Mouse (Mus musculus) kidney, embryonic 14.5 days (tissue): ENCODE measurements around the gene Plac9b. TPM values are rescaled to one million over a fixed set of nuclear protein-coding genes. Genes with fewer than 3 reads are reported as not detected.
A peak's percentile ranks its signal among the peaks of the same experiment; 100 is the strongest.
"Not testable (repeated sequence)": the region's sequence is repeated elsewhere in the genome, so short reads cannot be mapped to it uniquely, and the experiment has no call there.

ENCODE experiments used
- ATAC-seq: fragments of 200-750 bp; cut with Nextera tagmentation; 2 replicates; pipeline ENCODE4 v1.8.0; 2017; ENCODE audit warnings: moderate number of reproducible peaks, mild to moderate bottlenecking, moderate TSS enrichment, moderate library complexity; ENCODE audit not compliant: low FRiP score, low TSS enrichment
- H3K27ac ChIP-seq: fragments of 300-500 bp; sonication (generic); 2 replicates; pipeline ENCODE4 v1.5.1; 2014; ENCODE audit warnings: low read depth, mild to moderate bottlenecking, low read length, moderate library complexity, mixed read lengths
- H3K27me3 ChIP-seq: fragments of 300-500 bp; sonication (generic); 2 replicates; pipeline ENCODE4 v1.6.1; 2014; ENCODE audit warnings: mild to moderate bottlenecking, low read length; ENCODE audit not compliant: control insufficient read depth, insufficient read depth
- H3K36me3 ChIP-seq: fragments of 300-500 bp; sonication (generic); 2 replicates; pipeline ENCODE4 v1.6.1; 2014; ENCODE audit warnings: low read length, mixed read lengths; ENCODE audit not compliant: control insufficient read depth, insufficient read depth
- H3K4me1 ChIP-seq: fragments of 300-500 bp; sonication (generic); 2 replicates; pipeline ENCODE4 v1.6.1; 2014; ENCODE audit warnings: low read length, mixed read lengths; ENCODE audit not compliant: control insufficient read depth, insufficient read depth
- H3K4me2 ChIP-seq: fragments of 300-500 bp; sonication (generic); replicated peaks from 2 replicates; pipeline ENCODE4 v1.6.1; 2014; ENCODE audit warnings: low read depth, mild to moderate bottlenecking, low read length
- H3K4me3 ChIP-seq: fragments of 300-500 bp; sonication (generic); 2 replicates; pipeline ENCODE4 v1.5.1; 2014; ENCODE audit warnings: mild to moderate bottlenecking, low read length
- H3K9ac ChIP-seq: fragments of 300-500 bp; sonication (generic); 2 replicates; pipeline ENCODE4 v1.6.1; 2014; ENCODE audit warnings: low read depth, mild to moderate bottlenecking, low read length, moderate library complexity
- H3K9me3 ChIP-seq: fragments of 300-500 bp; sonication (generic); 2 replicates; pipeline ENCODE4 v1.6.1; 2016; ENCODE audit warnings: low read length; ENCODE audit not compliant: control insufficient read depth
- WGBS: fragments of 180-500 bp; shearing (Covaris S2); extraction: QIAGEN DNeasy Blood & Tissue Kit; methylation state at CpG from one replicate; pipeline ENCODE4 v1.1.7; 2014; 5-methylcytosine and 5-hydroxymethylcytosine counted together
- polyA plus RNA-seq: library from polyadenylated mRNA; unstranded; fragments of >200 nt; fragmentation: Nextera tagmentation; extraction: Ambion mirVana; gene quantifications from 2 replicates; pipeline ENCODE4 v1.2.1, GENCODE M21; 2014

Plac9b gene
- polyA plus RNA-seq: 19.9 and 21.2 TPM in 2 replicates

DNA sequence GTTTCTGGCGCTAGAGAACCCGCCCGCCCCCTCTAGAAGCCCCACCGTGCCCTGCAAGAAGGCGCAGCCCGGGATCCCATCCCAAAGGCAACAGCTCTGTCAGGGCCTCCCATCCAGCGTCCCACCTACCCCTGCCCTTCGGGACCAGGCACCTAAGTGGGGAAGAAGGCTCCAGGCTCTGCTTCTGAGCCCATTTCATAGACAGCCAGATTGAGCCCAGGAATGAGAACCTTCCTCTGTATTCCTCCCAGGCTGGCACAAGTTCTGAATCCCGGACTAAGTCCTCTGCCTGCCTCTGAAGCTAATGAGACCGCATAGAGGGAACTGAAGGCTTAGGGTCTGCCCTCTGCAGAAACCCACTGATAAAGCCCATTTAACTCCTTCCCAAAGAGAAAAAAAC lies at the start of gene Plac9b:
Gene Plac9b (minus strand): TSS at position 101 of the 400 bp plus-strand sequence.
- ATAC-seq, H3K4me1 ChIP-seq, H3K27ac ChIP-seq, H3K4me2 ChIP-seq, H3K9ac ChIP-seq, H3K36me3 ChIP-seq, H3K4me3 ChIP-seq, H3K27me3 ChIP-seq, H3K9me3 ChIP-seq: not testable (repeated sequence)
- WGBS: no CpG with 5 or more reads among the region's 10 CpGs

DNA sequence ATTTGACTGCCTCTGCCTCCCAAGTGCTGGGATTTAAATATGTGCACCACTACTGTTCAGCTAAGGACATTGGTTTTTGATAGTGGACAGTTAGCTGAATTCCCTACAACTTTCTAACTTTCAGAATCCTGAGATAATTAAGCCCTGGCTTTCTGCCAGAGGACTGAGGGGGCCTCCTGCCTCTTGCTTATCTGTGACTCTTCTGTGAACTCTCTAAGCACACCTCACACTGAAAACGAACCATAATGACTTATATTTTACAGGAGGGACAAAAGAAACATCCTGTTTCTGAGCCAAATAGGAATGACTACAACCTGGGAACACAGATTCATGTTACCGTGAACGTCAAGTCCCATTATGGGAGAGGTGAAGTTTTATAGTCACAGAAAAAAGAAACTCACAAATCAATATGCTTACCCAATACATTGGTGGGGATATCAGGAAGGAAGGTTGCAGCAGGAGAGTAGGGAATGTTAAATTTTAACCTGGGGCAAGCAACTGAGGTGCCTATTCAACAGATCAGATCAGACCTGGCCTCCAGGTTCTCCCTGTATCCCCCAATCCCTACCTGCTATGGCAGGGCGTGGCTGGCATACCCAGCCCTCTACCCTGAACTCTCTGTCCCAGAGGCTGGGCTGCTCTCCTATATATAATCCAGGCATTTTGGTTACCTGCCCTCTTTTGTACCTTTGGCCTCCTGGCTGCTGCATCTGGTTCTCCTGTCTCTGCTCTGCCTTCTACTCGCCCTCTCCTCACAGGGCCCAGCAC lies 34.1 kb upstream of the Plac9b start:
- not testable (repeated sequence) for H3K4me2 ChIP-seq, H3K4me1 ChIP-seq, H3K9ac ChIP-seq, H3K4me3 ChIP-seq, H3K36me3 ChIP-seq, H3K9me3 ChIP-seq, H3K27ac ChIP-seq, ATAC-seq, H3K27me3 ChIP-seq
- WGBS: no CpG with 5 or more reads among the region's 5 CpGs

DNA sequence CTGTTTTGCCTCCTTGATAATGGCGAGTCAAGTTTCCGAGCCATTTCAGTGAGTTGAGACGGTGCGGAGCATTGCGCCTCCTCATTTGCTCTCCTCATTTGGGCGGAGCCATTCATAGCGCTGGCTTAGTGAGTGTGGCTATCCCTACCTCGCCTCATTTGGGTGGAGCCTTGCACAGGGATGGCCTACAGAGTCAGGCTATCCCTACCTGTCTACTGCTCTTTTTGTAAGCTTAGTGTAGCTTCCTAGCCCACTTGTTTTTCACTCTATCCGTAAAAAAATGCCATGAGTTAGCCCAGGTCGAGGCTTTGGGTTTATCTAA lies 24.6 kb upstream of the Plac9b start, which contains the start of gene Tmem254b:
Gene Tmem254b (minus strand): TSS at position 116 of the 322 bp plus-strand sequence.
- not testable (repeated sequence) for H3K27me3 ChIP-seq, H3K4me2 ChIP-seq, H3K9ac ChIP-seq, H3K4me3 ChIP-seq, H3K27ac ChIP-seq, H3K9me3 ChIP-seq, H3K36me3 ChIP-seq, H3K4me1 ChIP-seq
- WGBS: no CpG with 5 or more reads among the region's 10 CpGs
- ATAC-seq: peak; percentile 92

DNA sequence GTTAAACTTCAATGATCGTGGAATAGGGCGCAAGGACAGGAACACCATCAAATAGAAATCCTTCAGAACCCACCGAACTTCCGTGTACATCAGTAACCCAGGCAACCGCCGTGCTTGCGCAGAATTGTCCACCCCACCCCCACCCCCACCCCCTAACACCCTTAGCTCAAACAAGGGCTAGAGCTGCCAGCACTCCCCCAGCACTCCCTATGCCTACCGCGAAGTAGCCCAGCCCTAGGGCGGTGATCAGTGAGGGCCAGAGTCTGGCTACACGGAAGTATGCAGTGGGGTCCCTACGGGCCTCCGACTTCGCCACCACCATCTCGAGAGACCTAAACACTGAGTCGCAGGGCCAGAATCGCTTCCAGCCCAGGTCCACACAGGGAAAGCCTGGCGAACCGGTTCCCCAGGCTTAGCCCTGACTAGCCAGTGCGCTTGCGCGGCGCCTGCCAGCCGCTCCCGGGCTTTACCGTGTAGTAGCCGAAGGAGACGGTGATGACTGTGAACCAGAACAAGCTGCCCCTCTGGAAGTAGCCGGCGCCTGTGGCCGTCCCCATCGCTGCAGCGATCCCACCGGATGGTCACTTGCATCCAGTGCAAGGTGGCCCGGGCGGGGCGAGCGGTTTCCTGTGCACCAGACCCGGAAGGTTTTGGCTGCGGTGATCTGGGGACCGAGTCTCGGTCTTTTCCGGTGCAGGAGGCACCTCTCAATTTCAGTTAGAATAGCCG lies 24.1 kb upstream of the Plac9b start:
- H3K4me1 ChIP-seq, H3K36me3 ChIP-seq, H3K9ac ChIP-seq, H3K4me3 ChIP-seq, H3K9me3 ChIP-seq, H3K27ac ChIP-seq, H3K27me3 ChIP-seq, H3K4me2 ChIP-seq: not testable (repeated sequence)
- WGBS: no CpG with 5 or more reads among the region's 44 CpGs
- peak; percentile 91 for ATAC-seq

DNA sequence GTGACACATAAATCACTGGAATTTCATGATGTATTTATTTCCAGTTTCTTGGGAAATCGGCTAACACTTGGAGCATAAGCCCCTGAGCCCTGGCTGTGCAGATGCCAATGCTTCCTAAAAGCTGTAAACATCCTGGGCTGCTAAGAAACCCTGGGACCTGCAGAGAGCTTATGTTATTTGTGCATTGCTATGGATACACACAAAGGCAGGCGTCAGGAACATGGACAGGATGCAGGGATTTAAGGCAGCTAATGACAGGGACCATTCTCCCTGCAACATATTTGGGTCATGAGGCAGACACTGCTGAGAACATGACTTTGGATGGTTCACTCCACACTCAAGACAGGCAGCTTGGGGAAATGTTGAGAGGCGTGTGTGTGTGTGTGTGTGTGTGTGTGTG lies 15.6 kb upstream of the Plac9b start:
- H3K9ac ChIP-seq: not testable (repeated sequence)
- no CpG with 5 or more reads among the region's 3 CpGs for WGBS

DNA sequence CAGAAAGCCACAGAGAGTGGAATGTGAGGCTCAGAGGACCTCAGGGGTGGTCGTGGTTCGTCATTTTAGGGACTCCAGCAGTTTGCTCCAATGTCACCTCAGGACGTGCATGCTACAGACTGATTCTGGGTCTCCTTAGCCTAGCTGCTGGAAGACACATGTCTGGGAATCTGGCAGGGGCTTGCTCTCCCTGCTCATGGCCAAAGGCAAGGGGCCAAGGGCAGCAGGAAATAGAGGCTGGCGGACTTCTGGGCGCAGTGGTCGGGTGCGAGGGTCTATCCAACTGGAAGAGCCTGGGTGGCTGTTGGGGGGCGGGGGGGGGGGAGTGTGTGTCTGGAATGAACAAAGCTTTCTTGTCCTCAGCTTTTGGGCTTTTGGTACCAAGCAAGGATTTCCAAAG lies 6.1 kb upstream of the Plac9b start:
- not testable (repeated sequence) for H3K9ac ChIP-seq, H3K4me1 ChIP-seq, H3K27ac ChIP-seq, H3K4me3 ChIP-seq, H3K4me2 ChIP-seq, H3K36me3 ChIP-seq, H3K9me3 ChIP-seq, H3K27me3 ChIP-seq, ATAC-seq
- WGBS: no CpG with 5 or more reads among the region's 8 CpGs

More for the DNA sequence above, 15.6 kb upstream of the Plac9b start:
- not testable (repeated sequence) for ATAC-seq, H3K27ac ChIP-seq, H3K36me3 ChIP-seq, H3K9me3 ChIP-seq, H3K27me3 ChIP-seq, H3K4me1 ChIP-seq, H3K4me2 ChIP-seq, H3K4me3 ChIP-seq

DNA sequence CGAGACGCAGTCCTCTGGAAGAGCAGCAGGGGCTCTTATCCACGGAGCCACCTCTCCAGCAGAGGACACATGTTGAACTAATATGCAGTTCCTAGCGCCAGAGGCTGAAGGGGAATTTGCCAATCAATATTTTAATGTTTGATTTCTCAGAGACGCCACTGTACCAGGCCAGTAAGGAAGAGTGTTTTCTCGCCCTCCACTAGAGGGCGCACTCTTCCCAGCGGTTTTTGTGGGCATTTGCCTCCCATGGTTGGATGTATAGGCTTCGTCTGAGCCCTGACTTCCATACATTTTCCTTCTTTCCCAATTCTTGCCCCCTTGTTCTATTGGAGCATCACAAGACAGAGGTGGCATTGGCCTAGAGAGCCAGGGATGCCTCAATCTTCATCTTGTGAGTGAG lies 4.4 kb upstream of the Plac9b start:
- H3K9ac ChIP-seq, H3K27ac ChIP-seq, H3K4me3 ChIP-seq, ATAC-seq, H3K9me3 ChIP-seq, H3K4me1 ChIP-seq, H3K36me3 ChIP-seq, H3K27me3 ChIP-seq, H3K4me2 ChIP-seq: not testable (repeated sequence)
- WGBS: no CpG with 5 or more reads among the region's 9 CpGs

DNA sequence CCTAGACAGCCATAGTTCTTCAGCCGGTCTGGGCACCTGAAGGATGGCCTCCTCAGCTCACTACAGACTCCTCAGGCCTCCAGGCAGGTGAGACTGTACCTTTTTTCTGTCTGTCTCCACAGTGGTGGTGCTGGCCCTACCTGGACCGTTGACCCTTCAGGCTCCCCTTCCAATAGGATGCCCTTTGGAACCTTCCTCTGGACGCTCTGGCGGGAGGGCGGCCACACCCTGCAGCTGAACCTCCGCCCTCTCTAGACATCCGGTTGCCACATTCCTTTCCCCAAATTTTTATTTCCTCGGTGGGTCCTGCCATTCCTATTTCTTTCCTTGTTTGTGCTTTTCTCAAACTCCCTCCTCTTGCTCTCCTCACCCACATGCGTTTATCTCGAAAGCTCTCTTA lies 620 bp downstream of the Plac9b start:
- H3K4me2 ChIP-seq, H3K4me1 ChIP-seq, H3K27ac ChIP-seq, H3K36me3 ChIP-seq, H3K4me3 ChIP-seq, H3K9me3 ChIP-seq, H3K9ac ChIP-seq, ATAC-seq, H3K27me3 ChIP-seq: not testable (repeated sequence)
- no CpG with 5 or more reads among the region's 10 CpGs for WGBS

DNA sequence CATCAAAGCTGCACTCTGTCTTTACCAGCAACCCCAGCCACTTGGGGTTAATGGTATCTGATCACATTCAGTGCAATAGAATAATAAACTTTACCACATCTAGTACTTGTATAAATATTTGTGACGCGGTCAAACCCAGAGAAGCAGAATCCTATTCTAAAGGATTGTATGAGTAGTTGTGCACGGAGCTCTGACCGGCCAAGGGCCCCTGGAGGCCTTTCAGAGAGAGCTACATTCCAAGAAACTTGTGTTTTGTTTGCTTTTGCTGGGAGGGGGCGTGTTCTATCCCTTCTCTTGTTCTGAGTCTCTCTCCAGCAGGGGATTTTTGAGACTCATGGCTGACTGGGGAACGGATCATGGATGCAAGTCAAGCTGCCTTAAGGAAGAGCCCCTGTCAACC lies 7.3 kb downstream of the Plac9b start:
- not testable (repeated sequence) for H3K36me3 ChIP-seq, H3K9me3 ChIP-seq, H3K27me3 ChIP-seq, H3K4me2 ChIP-seq, H3K4me3 ChIP-seq, H3K27ac ChIP-seq, H3K9ac ChIP-seq, ATAC-seq, H3K4me1 ChIP-seq
- no CpG with 5 or more reads among the region's 6 CpGs for WGBS
